Mouse (Mus musculus): Measurements from ENCODE around the gene Nlrp10. TPM values are rescaled to one million over a fixed set of nuclear protein-coding genes. Genes with fewer than 3 reads are reported as not detected.

The Nlrp10 gene
- not detected in 2 replicates for polyA plus RNA-seq (2014; fragmentation: Nextera tagmentation; extraction: Ambion mirVana)

DNA sequence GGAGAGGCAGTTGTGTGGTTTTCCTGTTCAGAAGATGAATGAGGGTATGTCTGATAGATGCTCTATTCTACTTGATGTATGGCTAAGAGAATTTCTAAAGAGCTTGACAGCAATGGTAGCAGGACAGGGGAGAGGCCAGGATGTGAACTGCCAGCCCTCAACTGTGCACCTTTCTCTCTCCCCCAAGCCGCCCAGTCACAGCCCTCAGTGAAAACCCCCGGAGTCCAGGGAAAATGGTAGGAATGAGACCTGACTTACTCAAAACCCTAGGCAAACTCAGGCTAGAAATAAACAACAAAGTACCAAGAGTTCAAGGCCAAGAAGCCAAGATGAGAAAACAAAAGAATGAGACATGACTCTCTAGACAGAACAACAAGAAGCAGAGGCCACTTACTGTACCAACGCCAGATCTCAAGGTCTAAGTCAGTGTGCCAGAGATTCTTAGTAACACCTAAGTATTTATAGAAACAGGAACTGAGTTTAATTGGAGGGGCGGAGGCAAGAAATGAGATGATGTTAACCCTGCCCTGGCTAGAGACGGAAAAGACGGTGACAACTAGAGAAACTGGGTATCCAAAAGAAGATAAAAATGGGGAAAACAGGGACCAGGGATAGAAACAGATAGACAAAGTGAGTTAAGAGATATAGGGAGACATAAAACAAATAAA, at the start of gene Nlrp10:
TSS of gene Nlrp10 (minus strand) at position 453 of the 668 bp plus-strand sequence.
- Histone ChIP-seq H3K36me3 (ENCODE audit: control insufficient read depth, insufficient read depth, low read length) (no peaks in the 10 kb centered on the region), H3K4me3 (ENCODE audit: low read depth, low read length) (no peak within 1 kb of the TSS), H3K9ac (ENCODE audit: low read length) (no peak within 1 kb of the TSS), H3K9me3 (ENCODE audit: control insufficient read depth, low read length) (no peaks in the 10 kb centered on the region), H3K4me1 (replicated peaks; ENCODE audit: control insufficient read depth, insufficient read depth, low read length) (no peaks in the 10 kb centered on the region), H3K27ac (ENCODE audit: low read depth, low read length) (no peak within 1 kb of the TSS), H3K4me2 (ENCODE audit: low read depth, low read length, severe bottlenecking) (no peak within 1 kb of the TSS), H3K27me3 (ENCODE audit: control insufficient read depth, insufficient read depth, low read length) (no peaks in the 10 kb centered on the region)
- ATAC-seq (replicated peaks; ENCODE audit: low FRiP score): no peak
- no peak for DNase-seq (ENCODE audit: low spot score)
- 87% methylated on average over 6 of the region's 6 CpGs for WGBS

DNA sequence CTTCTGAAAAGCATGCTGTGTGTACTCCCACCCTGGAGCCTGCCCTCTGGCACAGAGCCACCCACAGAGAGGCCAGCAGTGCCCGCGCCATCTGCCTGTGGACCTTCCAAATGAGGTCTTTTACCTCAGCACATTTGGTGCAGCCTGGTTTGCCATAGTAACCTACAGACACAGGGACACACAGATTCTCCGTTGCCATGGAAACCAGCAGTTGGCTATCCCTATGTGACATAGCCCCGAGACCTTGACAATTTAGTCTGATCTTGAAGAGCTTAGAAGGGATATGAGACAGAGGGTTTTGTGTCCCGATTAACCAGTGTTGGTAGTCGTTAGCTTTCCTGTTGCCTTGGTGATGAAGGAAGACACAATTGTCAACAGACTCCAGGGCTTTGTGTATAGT, 42.3 kb upstream of the Nlrp10 start:
- no peak overlapping the region for H3K27ac ChIP-seq (ENCODE audit: low read depth, low read length)
- WGBS: 37% methylated on average over 6 of the region's 6 CpGs
- no peak overlapping the region for H3K4me2 ChIP-seq (ENCODE audit: low read depth, low read length, severe bottlenecking)
- H3K4me1 ChIP-seq (replicated peaks; ENCODE audit: control insufficient read depth, insufficient read depth, low read length): peaks cover 7% of the 10 kb centered on the region; the same call in 1 of the 2 replicates
- peak; percentile 69 for ATAC-seq (replicated peaks; ENCODE audit: low FRiP score)
- H3K9ac ChIP-seq (ENCODE audit: low read length): no peak overlapping the region
- no peak overlapping the region for H3K4me3 ChIP-seq (ENCODE audit: low read depth, low read length)
- H3K9me3 ChIP-seq (ENCODE audit: control insufficient read depth, low read length): no peaks in the 10 kb centered on the region
- peak; percentile 65 for DNase-seq (ENCODE audit: low spot score)
- H3K36me3 ChIP-seq (ENCODE audit: control insufficient read depth, insufficient read depth, low read length): no peaks in the 10 kb centered on the region
- no peaks in the 10 kb centered on the region for H3K27me3 ChIP-seq (ENCODE audit: control insufficient read depth, insufficient read depth, low read length)

- H3K4me3 ChIP-seq (ENCODE audit: low read depth, low read length): no peak overlapping the region
- ATAC-seq (replicated peaks; ENCODE audit: low FRiP score): no peak
- H3K27ac ChIP-seq (ENCODE audit: low read depth, low read length): no peak overlapping the region
- no peaks in the 10 kb centered on the region for H3K9me3 ChIP-seq (ENCODE audit: control insufficient read depth, low read length)
- 53% methylated on average over 6 of the region's 6 CpGs for WGBS
- no peak overlapping the region for H3K4me2 ChIP-seq (ENCODE audit: low read depth, low read length, severe bottlenecking)
- no peaks in the 10 kb centered on the region for H3K36me3 ChIP-seq (ENCODE audit: control insufficient read depth, insufficient read depth, low read length)
- DNase-seq (ENCODE audit: low spot score): no peak
- H3K9ac ChIP-seq (ENCODE audit: low read length): no peak overlapping the region
- no peaks in the 10 kb centered on the region for H3K27me3 ChIP-seq (ENCODE audit: control insufficient read depth, insufficient read depth, low read length)
- H3K4me1 ChIP-seq (replicated peaks; ENCODE audit: control insufficient read depth, insufficient read depth, low read length): peaks cover 7% of the 10 kb centered on the region; the same call in 1 of the 2 replicates
Measured at GRCm38 (mm10) chr7:108968201-108968600, 38.2 kb upstream of the Nlrp10 start.

- Histone ChIP-seq H3K9me3 (ENCODE audit: control insufficient read depth, low read length) (no peaks in the 10 kb centered on the region), H3K9ac (ENCODE audit: low read length) (no peak overlapping the region), H3K27me3 (ENCODE audit: control insufficient read depth, insufficient read depth, low read length) (no peaks in the 10 kb centered on the region), H3K4me3 (ENCODE audit: low read depth, low read length) (no peak overlapping the region), H3K4me2 (ENCODE audit: low read depth, low read length, severe bottlenecking) (no peak overlapping the region), H3K27ac (ENCODE audit: low read depth, low read length) (no peak overlapping the region), H3K36me3 (ENCODE audit: control insufficient read depth, insufficient read depth, low read length) (no peaks in the 10 kb centered on the region), H3K4me1 (replicated peaks; ENCODE audit: control insufficient read depth, insufficient read depth, low read length) (no peaks in the 10 kb centered on the region)
- 34% methylated on average over 7 of the region's 7 CpGs for WGBS
- DNase-seq (ENCODE audit: low spot score): peak; percentile 73
- peak; percentile 71 for ATAC-seq (replicated peaks; ENCODE audit: low FRiP score)
Measured at GRCm38 (mm10) chr7:108966742-108967362, 36.9 kb upstream of the Nlrp10 start.

- WGBS: 34% methylated on average over 2 of the region's 2 CpGs
- Histone ChIP-seq H3K4me1 (replicated peaks; ENCODE audit: control insufficient read depth, insufficient read depth, low read length) (no peaks in the 10 kb centered on the region), H3K27me3 (ENCODE audit: control insufficient read depth, insufficient read depth, low read length) (no peaks in the 10 kb centered on the region), H3K4me2 (ENCODE audit: low read depth, low read length, severe bottlenecking) (no peak overlapping the region), H3K9me3 (ENCODE audit: control insufficient read depth, low read length) (no peaks in the 10 kb centered on the region), H3K9ac (ENCODE audit: low read length) (no peak overlapping the region), H3K36me3 (ENCODE audit: control insufficient read depth, insufficient read depth, low read length) (no peaks in the 10 kb centered on the region), H3K27ac (ENCODE audit: low read depth, low read length) (no peak overlapping the region), H3K4me3 (ENCODE audit: low read depth, low read length) (no peak overlapping the region)
- DNase-seq (ENCODE audit: low spot score) (no peak), ATAC-seq (replicated peaks; ENCODE audit: low FRiP score) (no peak)
Measured at GRCm38 (mm10) chr7:108965968-108966367, 36.0 kb upstream of the Nlrp10 start.

DNA sequence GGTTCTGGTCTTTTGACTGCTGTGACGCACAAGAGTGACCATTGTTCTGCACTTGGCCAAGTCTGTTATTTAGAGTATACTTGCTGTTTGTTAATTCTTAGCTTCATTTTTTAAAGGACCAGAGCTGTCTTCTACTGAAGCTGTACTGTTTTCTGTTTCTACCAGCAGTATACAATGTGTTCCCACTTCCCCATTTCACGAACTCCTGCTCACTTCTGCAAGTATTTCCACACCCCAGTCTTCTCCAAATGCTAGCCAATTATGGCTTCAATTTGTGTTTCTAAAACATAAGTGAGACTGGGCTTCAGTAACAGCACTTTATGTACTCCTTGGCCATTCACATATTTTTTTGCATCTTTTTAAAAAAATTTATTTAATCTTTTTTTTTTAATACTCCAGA, 27.8 kb upstream of the Nlrp10 start:
- Histone ChIP-seq H3K27me3 (ENCODE audit: control insufficient read depth, insufficient read depth, low read length) (peaks cover 1% of the 10 kb centered on the region; the same call in 1 of the 2 replicates), H3K4me3 (ENCODE audit: low read depth, low read length) (no peak overlapping the region), H3K9ac (ENCODE audit: low read length) (no peak overlapping the region), H3K4me1 (replicated peaks; ENCODE audit: control insufficient read depth, insufficient read depth, low read length) (no peaks in the 10 kb centered on the region), H3K4me2 (ENCODE audit: low read depth, low read length, severe bottlenecking) (no peak overlapping the region), H3K27ac (ENCODE audit: low read depth, low read length) (no peak overlapping the region), H3K36me3 (ENCODE audit: control insufficient read depth, insufficient read depth, low read length) (no peaks in the 10 kb centered on the region), H3K9me3 (ENCODE audit: control insufficient read depth, low read length) (no peaks in the 10 kb centered on the region)
- ATAC-seq (replicated peaks; ENCODE audit: low FRiP score): no peak
- 87% methylated on average over 2 of the region's 2 CpGs for WGBS
- no peak for DNase-seq (ENCODE audit: low spot score)

DNA sequence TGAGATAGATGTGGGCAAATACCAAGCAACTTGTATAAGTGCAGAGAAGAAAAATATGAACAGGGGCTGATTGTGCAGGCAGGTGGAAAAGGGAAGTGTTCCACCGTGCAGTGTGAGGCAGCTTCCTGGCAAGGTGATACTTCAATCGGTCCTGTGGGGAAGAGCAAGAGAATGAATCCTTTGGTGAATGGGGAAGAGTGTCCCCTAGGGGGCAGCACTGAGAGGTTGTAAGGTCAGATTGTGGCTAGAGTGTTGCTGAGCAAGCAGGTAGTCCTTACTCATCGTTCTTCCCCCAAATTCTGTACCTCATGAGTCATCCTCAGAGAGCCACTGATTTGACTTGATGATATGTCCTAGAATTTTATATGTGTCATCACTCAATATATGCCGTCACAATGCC, 24.2 kb upstream of the Nlrp10 start:
- no peak for ATAC-seq (replicated peaks; ENCODE audit: low FRiP score)
- no peak overlapping the region for H3K4me2 ChIP-seq (ENCODE audit: low read depth, low read length, severe bottlenecking)
- H3K9me3 ChIP-seq (ENCODE audit: control insufficient read depth, low read length): no peaks in the 10 kb centered on the region
- 61% methylated on average over 4 of the region's 4 CpGs for WGBS
- H3K27ac ChIP-seq (ENCODE audit: low read depth, low read length): no peak overlapping the region
- peaks cover 5% of the 10 kb centered on the region; the same call in 1 of the 2 replicates for H3K4me1 ChIP-seq (replicated peaks; ENCODE audit: control insufficient read depth, insufficient read depth, low read length)
- H3K27me3 ChIP-seq (ENCODE audit: control insufficient read depth, insufficient read depth, low read length): peaks cover 30% of the 10 kb centered on the region
- H3K36me3 ChIP-seq (ENCODE audit: control insufficient read depth, insufficient read depth, low read length): no peaks in the 10 kb centered on the region
- H3K4me3 ChIP-seq (ENCODE audit: low read depth, low read length): no peak overlapping the region
- DNase-seq (ENCODE audit: low spot score): peak; percentile 75
- H3K9ac ChIP-seq (ENCODE audit: low read length): no peak overlapping the region

- WGBS: 87% methylated on average over 6 of the region's 6 CpGs
- H3K9ac ChIP-seq (ENCODE audit: low read length): no peak overlapping the region
- ATAC-seq (replicated peaks; ENCODE audit: low FRiP score) (no peak), DNase-seq (ENCODE audit: low spot score) (no peak)
- H3K27ac ChIP-seq (ENCODE audit: low read depth, low read length): no peak overlapping the region
- H3K27me3 ChIP-seq (ENCODE audit: control insufficient read depth, insufficient read depth, low read length): peaks cover 30% of the 10 kb centered on the region
- H3K4me1 ChIP-seq (replicated peaks; ENCODE audit: control insufficient read depth, insufficient read depth, low read length): peaks cover 5% of the 10 kb centered on the region; the same call in 1 of the 2 replicates
- H3K36me3 ChIP-seq (ENCODE audit: control insufficient read depth, insufficient read depth, low read length): no peaks in the 10 kb centered on the region
- no peak overlapping the region for H3K4me3 ChIP-seq (ENCODE audit: low read depth, low read length)
- no peak overlapping the region for H3K4me2 ChIP-seq (ENCODE audit: low read depth, low read length, severe bottlenecking)
- no peaks in the 10 kb centered on the region for H3K9me3 ChIP-seq (ENCODE audit: control insufficient read depth, low read length)
Measured at GRCm38 (mm10) chr7:108952801-108953200, 22.8 kb upstream of the Nlrp10 start.

Measured in forebrain, embryonic 11.5 days (tissue).